Mouse (Mus musculus) liver, embryonic 15.5 days (tissue): ENCODE data around the gene Hcfc1r1. TPM values are rescaled to one million over a fixed set of nuclear protein-coding genes. Genes with fewer than 3 reads are reported as not detected.
A peak's percentile ranks its signal among the peaks of the same experiment; 100 is the strongest.

Experiments
- ATAC-seq: fragments of 200-750 bp; cut with Nextera tagmentation; 2 replicates; pipeline ENCODE4 v1.8.0; 2017; ENCODE audit warnings: moderate number of reproducible peaks, mild to moderate bottlenecking, moderate library complexity; ENCODE audit not compliant: insufficient read depth
- H3K27ac ChIP-seq: fragments of 300-500 bp; sonication (generic); replicated peaks from 2 replicates; pipeline ENCODE4 v1.5.1; 2015; ENCODE audit warnings: mild to moderate bottlenecking, inconsistent platforms
- H3K27me3 ChIP-seq: fragments of 300-500 bp; sonication (generic); 2 replicates; pipeline ENCODE4 v1.6.1; 2015; ENCODE audit warnings: mild to moderate bottlenecking, inconsistent platforms
- H3K36me3 ChIP-seq: fragments of 300-500 bp; sonication (generic); replicated peaks from 2 replicates; pipeline ENCODE4 v1.6.1; 2015; ENCODE audit warnings: moderate library complexity, mild to moderate bottlenecking, inconsistent platforms
- H3K4me1 ChIP-seq: fragments of 300-500 bp; sonication (generic); replicated peaks from 2 replicates; pipeline ENCODE4 v1.6.1; 2015; ENCODE audit warnings: inconsistent platforms
- H3K4me2 ChIP-seq: fragments of 300-500 bp; sonication (generic); 2 replicates; pipeline ENCODE4 v1.6.1; 2015; ENCODE audit warnings: moderate library complexity, mild to moderate bottlenecking, inconsistent platforms
- H3K4me3 ChIP-seq: fragments of 300-500 bp; sonication (generic); replicated peaks from 2 replicates; pipeline ENCODE4 v1.5.1; 2015; ENCODE audit warnings: mild to moderate bottlenecking, inconsistent platforms
- H3K9ac ChIP-seq: fragments of 300-500 bp; sonication (generic); 2 replicates; pipeline ENCODE4 v1.6.1; 2015; ENCODE audit warnings: moderate library complexity, mild to moderate bottlenecking, inconsistent platforms
- H3K9me3 ChIP-seq: fragments of 300-500 bp; sonication (generic); replicated peaks from 2 replicates; pipeline ENCODE4 v1.6.1; 2016; ENCODE audit warnings: inconsistent platforms
- WGBS: fragments of 180-500 bp; shearing (Covaris S2); methylation state at CpG from one replicate; pipeline ENCODE4 v1.1.7; 2015; ENCODE audit warnings: mixed read lengths; ENCODE audit not compliant: insufficient replicate concordance; 5-methylcytosine and 5-hydroxymethylcytosine counted together
- polyA plus RNA-seq: library from polyadenylated mRNA; unstranded; fragments of >200 nt; fragmentation: Nextera tagmentation; extraction: Ambion mirVana; gene quantifications from 2 replicates; pipeline ENCODE4 v1.2.1, GENCODE M21; 2015

Hcfc1r1 gene
- 20.2 and 23.5 TPM in 2 replicates for polyA plus RNA-seq

DNA sequence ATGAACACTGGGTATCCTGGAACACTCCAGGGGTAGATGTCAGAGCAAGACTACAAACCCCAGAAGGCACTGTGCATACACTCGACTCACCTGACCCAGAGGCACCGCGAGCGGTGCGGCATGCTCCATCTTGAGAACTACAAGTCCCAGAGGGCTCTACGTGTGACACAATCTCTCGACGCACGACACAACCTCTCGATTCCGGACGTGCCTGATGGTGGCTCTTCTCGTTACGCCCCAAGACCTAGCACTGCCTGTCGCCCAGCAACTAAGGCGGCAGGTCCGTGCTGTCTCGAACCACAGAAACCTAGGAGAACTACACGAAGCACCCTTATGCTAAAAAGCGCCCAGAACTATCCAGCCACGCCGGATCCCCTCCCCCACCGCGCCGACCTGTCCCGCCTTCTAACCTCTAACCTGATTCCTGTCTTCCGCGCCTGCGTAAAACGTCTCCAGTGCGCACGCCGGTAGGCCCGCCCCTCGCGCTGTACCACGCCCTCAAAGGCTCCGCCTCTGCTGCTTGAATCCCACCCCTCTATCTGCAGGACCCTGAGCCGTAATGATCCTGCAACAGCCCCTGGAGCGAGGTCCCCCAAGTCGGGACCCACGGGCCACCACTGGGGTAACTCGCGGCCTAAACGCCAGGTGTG is at the start of gene Hcfc1r1, which contains the start of gene Thoc6:
Gene Hcfc1r1, plus strand, starts transcription at position 173 of the 650 bp plus-strand sequence.
Gene Thoc6, minus strand, starts transcription at position 459 of the 650 bp plus-strand sequence.
- H3K9me3 ChIP-seq: no peaks in the 10 kb centered on the region
- H3K36me3 ChIP-seq: peaks cover 21% of the 10 kb centered on the region
- peak within 1 kb of the TSS; percentile 61 for H3K27ac ChIP-seq
- peak within 1 kb of the TSS; percentile 74 for H3K4me3 ChIP-seq
- peak within 1 kb of the TSS; percentile 58 for H3K9ac ChIP-seq
- peaks cover 44% of the 10 kb centered on the region for H3K27me3 ChIP-seq
- H3K4me2 ChIP-seq: peak within 1 kb of the TSS; percentile 81
- WGBS: under 1% methylated on average over 45 of the region's 45 CpGs
- peaks cover 51% of the 10 kb centered on the region for H3K4me1 ChIP-seq
- ATAC-seq: peak; percentile 95

DNA sequence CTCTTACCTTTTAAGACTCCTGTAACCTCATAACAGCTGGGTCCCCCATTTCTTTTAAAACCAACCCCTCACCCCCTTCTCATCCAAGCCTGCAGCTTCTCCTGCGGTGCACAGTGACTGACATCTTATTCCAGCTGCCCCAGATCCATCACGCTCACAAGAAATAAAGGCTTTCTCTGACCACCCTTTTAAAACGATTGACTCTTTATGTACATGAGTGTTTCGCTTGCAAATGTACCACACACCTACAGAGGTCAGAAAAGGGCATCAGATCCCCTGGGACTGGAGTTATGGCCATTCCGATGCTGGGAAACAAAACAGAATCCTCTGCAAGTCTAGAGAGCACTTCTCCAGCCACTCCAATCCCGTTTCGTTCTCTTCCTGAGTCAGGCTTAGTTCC is 45.6 kb upstream of the Hcfc1r1 start:
- H3K4me3 ChIP-seq: no peak overlapping the region
- WGBS: 35% methylated on average over 7 of the region's 7 CpGs
- H3K36me3 ChIP-seq: no peaks in the 10 kb centered on the region
- no peak overlapping the region for H3K4me2 ChIP-seq
- H3K27me3 ChIP-seq: no peaks in the 10 kb centered on the region
- H3K9ac ChIP-seq: no peak overlapping the region
- ATAC-seq: no peak
- H3K4me1 ChIP-seq: 0 out of 2 replicates have a peak, but pooled peaks cover 5% of the 10 kb centered on the region
- H3K27ac ChIP-seq: no peak overlapping the region
- H3K9me3 ChIP-seq: no peaks in the 10 kb centered on the region

DNA sequence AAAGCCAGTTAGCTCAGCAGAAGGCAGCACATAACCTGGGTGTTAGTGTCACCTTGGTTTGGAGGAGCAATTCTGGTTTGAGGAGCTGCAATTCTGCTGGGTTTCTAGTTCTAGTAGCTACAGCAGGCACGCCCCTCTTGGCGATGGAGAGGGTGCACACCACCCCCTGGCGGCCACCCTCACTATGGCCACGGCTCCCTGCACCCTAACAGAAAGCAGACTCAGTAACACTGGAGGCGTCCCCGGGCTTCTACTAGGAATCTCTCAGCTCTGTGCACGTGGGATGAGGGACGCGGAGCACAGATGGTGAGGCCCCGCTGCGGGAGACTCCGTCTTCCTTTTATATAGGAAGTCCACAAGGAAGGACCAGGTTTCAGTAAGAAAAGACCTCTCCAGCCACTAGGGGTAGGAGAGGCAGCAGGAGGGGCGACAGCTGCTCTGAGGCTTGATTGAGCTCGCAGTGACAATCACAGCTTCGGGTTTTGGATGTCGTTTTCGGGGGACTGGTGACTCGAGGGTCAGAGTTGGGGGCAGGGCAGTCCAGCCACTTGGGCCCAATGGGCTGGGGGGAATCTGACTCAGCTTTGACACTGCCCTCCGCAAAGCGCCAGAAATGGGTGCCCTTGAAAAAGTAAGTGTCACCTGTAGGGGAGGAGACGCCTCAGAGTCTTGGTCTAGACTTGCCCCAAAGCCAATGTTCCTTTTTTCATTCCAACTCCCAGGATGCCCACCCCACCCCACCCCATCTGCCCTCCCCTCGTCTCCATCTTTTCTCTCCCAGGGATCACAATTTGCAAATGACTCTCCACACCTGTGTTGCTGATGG is 43.0 kb upstream of the Hcfc1r1 start:
- Histone ChIP-seq H3K27me3 (no peaks in the 10 kb centered on the region), H3K4me2 (peak overlapping the region; percentile 36; the same call in 1 of the 2 replicates), H3K4me3 (no peak overlapping the region), H3K27ac (no peak overlapping the region), H3K9me3 (no peaks in the 10 kb centered on the region), H3K9ac (no peak overlapping the region), H3K36me3 (no peaks in the 10 kb centered on the region), H3K4me1 (0 out of 2 replicates have a peak, but pooled peaks cover 5% of the 10 kb centered on the region)
- ATAC-seq: no peak
- 11% methylated on average over 22 of the region's 22 CpGs for WGBS

DNA sequence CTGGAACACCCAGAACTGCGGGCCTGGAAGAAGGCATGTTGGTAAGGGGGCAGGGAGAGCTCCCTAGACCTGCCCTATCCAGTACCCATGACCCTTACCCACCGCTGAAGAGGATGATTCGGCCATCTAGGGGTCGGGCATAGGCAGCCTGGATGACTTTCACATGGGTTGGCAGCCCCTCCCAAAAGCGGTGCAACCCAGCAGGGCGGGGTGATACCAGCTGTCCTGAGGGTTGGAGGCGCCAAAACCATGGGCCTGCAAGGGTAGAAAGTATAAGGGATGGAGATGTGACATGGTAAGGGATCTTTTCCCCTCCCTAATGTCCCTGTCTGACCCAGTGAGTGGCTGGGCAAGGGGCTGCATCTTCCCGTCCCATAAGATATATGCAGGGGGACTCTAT is 42.2 kb upstream of the Hcfc1r1 start:
- no peak overlapping the region for H3K4me2 ChIP-seq
- 0 out of 2 replicates have a peak, but pooled peaks cover 5% of the 10 kb centered on the region for H3K27me3 ChIP-seq
- H3K9me3 ChIP-seq: no peaks in the 10 kb centered on the region
- no peak overlapping the region for H3K4me3 ChIP-seq
- no peak overlapping the region for H3K27ac ChIP-seq
- H3K4me1 ChIP-seq: 0 out of 2 replicates have a peak, but pooled peaks cover 5% of the 10 kb centered on the region
- no peak overlapping the region for H3K9ac ChIP-seq
- no peaks in the 10 kb centered on the region for H3K36me3 ChIP-seq
- no peak for ATAC-seq
- 63% methylated on average over 8 of the region's 8 CpGs for WGBS

DNA sequence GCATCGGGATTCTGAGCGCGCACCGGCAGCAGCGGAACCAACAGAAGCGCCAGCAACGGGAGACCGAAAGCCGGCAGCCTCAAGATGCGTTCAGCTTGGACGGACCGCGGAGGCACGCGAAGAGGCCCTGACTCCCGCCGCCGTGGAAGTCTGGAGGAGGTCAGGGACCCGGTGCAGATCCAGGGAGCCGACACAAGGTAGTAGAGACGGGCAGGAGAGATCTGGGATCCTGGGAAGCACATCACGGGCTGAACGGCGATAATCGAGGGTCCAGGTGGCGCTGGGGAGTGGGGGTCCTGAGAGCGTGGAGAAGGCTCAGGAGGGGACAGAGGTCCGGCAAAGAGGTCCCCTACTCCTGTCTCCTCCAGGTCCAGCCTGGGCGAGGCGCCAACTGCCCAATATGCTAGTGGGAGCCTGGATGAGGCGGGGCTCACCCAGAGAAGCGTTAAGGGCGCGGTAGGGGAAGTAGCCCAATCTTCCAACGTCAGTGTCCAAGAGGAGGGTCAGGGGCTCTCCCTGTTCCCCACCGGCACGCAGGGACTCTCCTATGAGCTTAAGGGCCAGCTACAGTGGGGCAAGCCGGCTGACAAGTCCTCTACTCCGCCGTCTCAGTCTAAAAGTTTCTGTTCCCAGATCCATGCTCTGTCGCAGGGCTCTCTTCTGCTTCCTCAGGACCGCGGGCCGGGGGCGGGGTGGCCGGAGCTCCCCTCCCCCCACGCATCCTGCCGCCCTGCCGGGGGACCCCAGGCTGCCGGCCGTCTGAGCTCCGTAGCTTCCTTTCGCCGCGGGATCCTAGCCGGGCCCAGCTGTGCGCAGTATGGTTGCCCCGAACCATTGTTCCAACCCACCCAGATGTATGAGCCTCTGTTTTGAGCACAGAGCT is 28.5 kb upstream of the Hcfc1r1 start, which contains the start of gene Mmp25:
Gene Mmp25, minus strand, starts transcription at position 665 of the 883 bp plus-strand sequence.
- H3K4me1 ChIP-seq: peaks cover 6% of the 10 kb centered on the region; the same call in 1 of the 2 replicates
- peak within 1 kb of the TSS; percentile 41 for H3K4me3 ChIP-seq
- no peak within 1 kb of the TSS for H3K9ac ChIP-seq
- no peaks in the 10 kb centered on the region for H3K36me3 ChIP-seq
- H3K27me3 ChIP-seq: peaks cover 46% of the 10 kb centered on the region
- no peak for ATAC-seq
- no peak within 1 kb of the TSS for H3K27ac ChIP-seq
- H3K4me2 ChIP-seq: peak within 1 kb of the TSS; percentile 55
- H3K9me3 ChIP-seq: no peaks in the 10 kb centered on the region
- 2% methylated on average over 58 of the region's 58 CpGs for WGBS

DNA sequence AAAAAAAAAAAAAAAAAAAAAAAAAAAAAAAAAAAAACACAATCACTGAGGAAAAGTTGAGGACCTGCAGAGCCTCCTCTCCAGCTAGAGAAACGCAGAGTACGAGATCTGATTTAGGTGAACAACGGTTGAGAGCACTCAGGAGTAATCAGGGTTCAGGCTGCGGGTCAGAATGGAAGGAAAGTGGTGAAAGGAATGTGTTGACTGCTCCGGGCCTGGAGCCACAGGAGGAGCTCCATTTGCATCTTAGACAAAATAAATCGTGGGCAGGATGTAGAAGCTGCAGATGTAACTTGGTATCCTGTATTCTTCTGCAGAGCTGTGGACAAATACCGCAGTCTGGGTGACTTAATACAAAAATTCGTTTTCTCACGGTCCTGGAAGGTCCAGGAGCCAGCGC is 27.5 kb upstream of the Hcfc1r1 start:
- ATAC-seq: no peak
- Histone ChIP-seq H3K27me3 (peaks cover 46% of the 10 kb centered on the region), H3K9me3 (no peaks in the 10 kb centered on the region), H3K4me1 (peaks cover 6% of the 10 kb centered on the region; the same call in 1 of the 2 replicates), H3K9ac (no peak overlapping the region), H3K36me3 (no peaks in the 10 kb centered on the region), H3K4me2 (no peak overlapping the region), H3K4me3 (no peak overlapping the region), H3K27ac (no peak overlapping the region)
- WGBS: 45% methylated on average over 10 of the region's 10 CpGs

DNA sequence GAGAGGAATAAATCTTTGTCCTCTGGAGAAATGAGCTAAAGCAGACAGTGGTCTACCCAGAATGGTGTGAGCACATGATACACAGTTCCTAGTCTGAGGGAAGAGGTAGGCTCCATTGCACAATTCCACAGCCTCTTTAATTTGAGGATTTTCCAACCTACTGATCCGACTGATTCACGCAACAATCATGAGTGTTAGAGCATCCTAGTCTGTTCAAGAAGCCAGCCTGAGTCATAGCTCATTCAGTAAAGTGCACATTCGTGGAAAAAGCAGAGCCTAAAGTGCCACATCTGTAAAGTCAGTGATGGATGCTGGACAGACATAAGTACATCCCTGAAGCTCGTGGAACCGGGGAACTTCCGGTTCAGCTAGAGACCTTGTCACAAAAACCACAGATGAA is 22.0 kb upstream of the Hcfc1r1 start:
- H3K27me3 ChIP-seq: peaks cover 11% of the 10 kb centered on the region
- H3K36me3 ChIP-seq: no peaks in the 10 kb centered on the region
- WGBS: 52% methylated on average over 6 of the region's 6 CpGs
- H3K27ac ChIP-seq: no peak overlapping the region
- no peaks in the 10 kb centered on the region for H3K9me3 ChIP-seq
- no peak for ATAC-seq
- no peaks in the 10 kb centered on the region for H3K4me1 ChIP-seq
- H3K9ac ChIP-seq: no peak overlapping the region
- no peak overlapping the region for H3K4me2 ChIP-seq
- no peak overlapping the region for H3K4me3 ChIP-seq

DNA sequence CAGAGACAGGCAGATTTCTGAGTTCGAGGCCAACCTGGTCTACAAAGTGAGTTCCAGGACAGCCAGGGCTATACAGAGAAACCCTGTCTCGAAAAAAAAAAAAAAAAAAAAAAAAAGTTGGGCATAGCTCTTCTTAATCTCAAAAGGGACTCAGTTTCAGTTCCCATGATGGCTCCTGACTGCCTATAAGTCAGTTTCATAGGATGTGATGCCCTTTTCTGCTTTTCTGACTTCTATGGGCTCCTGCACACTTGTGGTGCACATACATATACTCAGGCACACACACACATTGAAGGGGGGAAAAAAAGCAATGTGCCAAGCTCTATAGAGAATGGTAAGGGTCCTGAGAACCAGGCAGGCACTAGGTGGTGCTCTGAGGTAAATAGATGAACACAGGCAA is 20.1 kb upstream of the Hcfc1r1 start:
- H3K9ac ChIP-seq: no peak overlapping the region
- WGBS: 50% methylated on average over 2 of the region's 2 CpGs
- no peak for ATAC-seq
- no peaks in the 10 kb centered on the region for H3K9me3 ChIP-seq
- no peaks in the 10 kb centered on the region for H3K4me1 ChIP-seq
- no peak overlapping the region for H3K4me3 ChIP-seq
- H3K27ac ChIP-seq: no peak overlapping the region
- H3K4me2 ChIP-seq: no peak overlapping the region
- peaks cover 11% of the 10 kb centered on the region for H3K27me3 ChIP-seq
- no peaks in the 10 kb centered on the region for H3K36me3 ChIP-seq

DNA sequence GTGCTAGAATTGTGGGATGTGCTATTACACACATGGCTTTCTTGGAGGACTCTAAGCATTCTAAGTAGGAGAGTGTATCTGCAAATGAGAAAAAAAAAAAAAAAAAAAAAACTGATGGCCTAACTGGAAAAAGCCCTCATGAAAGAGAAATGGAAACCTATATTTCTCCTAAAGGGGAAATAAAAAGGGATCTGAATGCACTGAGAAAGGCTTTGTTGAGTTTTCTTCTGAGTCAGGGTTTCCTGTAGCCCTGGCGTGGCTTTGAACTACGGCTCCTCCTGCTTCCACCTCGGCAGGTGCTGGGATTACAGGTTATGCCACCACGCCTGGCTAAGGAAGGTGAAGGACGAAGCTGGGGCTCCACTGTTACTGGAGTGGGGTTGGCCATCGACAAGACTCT is 19.4 kb upstream of the Hcfc1r1 start:
- no peaks in the 10 kb centered on the region for H3K9me3 ChIP-seq
- 34% methylated on average over 6 of the region's 6 CpGs for WGBS
- no peak for ATAC-seq
- H3K4me2 ChIP-seq: no peak overlapping the region
- no peak overlapping the region for H3K9ac ChIP-seq
- no peak overlapping the region for H3K4me3 ChIP-seq
- H3K27me3 ChIP-seq: peaks cover 14% of the 10 kb centered on the region
- H3K36me3 ChIP-seq: no peaks in the 10 kb centered on the region
- no peaks in the 10 kb centered on the region for H3K4me1 ChIP-seq
- no peak overlapping the region for H3K27ac ChIP-seq

DNA sequence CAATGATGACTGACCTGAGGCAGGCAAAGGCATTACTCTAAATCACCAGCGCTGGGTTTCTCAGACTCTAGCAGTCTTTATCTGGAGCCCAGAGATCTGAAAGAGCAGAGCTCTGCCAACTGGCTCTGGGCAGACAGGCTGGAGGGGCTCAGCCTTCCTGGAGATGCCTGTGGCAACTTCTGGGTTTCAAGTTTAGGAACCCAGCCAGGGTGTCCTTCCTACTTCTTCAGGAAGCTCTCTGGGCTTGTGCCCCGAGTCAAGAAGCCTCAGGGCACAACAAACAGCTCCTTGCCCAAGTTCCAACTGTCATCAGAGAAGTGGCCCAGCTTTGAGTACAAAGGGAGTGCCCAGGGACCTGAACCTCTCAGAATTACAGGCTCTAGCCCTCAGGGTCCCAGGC is 19.0 kb upstream of the Hcfc1r1 start:
- Histone ChIP-seq H3K36me3 (no peaks in the 10 kb centered on the region), H3K27me3 (peaks cover 18% of the 10 kb centered on the region), H3K9me3 (no peaks in the 10 kb centered on the region), H3K27ac (no peak overlapping the region), H3K4me3 (no peak overlapping the region), H3K9ac (no peak overlapping the region), H3K4me1 (no peaks in the 10 kb centered on the region), H3K4me2 (no peak overlapping the region)
- ATAC-seq: no peak
- 29% methylated on average over 2 of the region's 2 CpGs for WGBS
